Mouse (Mus musculus): Measurements from ENCODE around the gene Vps52. TPM values are rescaled to one million over a fixed set of nuclear protein-coding genes. Genes with fewer than 3 reads are reported as not detected.

The Vps52 gene
- polyA plus RNA-seq, 1 experiment, result 24.4 TPM

DNA sequence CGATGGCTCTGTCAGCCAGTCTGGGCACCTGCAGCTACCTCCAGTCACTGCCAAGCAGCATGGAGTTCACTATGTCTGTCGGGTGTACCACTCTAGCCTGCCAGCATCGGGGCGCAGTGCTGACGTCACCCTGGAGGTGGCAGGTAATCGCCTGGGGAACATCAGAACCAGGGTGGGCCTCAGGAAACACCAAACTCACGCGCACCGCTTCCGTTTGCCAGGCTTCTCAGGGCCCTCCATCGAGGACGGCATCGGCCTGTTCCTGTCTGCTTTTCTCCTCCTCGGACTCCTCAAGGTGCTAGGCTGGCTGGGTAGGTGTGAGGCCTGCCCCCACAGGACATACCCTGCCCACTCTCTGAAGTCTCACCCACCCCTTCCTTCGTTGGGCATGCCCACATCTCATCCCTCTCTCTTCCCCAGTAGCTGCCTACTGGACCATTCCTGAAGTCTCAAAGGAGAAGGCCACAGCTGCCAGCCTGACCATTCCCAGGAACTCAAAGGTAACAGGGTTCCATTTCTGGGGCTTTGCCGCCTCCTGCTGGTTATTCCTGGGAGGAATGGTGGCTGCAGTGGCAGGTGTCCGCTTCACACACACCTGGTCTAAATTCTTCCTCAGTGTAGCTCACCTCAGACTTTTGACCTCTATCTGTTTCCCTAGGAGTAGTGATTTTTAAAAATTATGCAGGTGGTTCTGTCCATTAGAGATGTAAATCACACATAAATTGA, 29.2 kb upstream of the Vps52 start:
- H3K79me2 ChIP-seq (ENCODE audit: control insufficient read depth, insufficient read depth), result peaks cover 42% of the 10 kb centered on the region
- H3K79me3 ChIP-seq (ENCODE audit: low read depth), result peaks cover 5% of the 10 kb centered on the region
- no peaks in the 10 kb centered on the region for H3K27me3 ChIP-seq (ENCODE audit: control insufficient read depth, insufficient read depth, insufficient read length)
- TF ChIP-seq FOSL1 (IDR thresholded peaks at IDR 0.05; ENCODE audit: insufficient read depth, low read length, poor library complexity, severe bottlenecking) (no peak), CTCF (IDR thresholded peaks at IDR 0.05; ENCODE audit: control insufficient read depth, insufficient read depth, insufficient read length) (no peak), CEBPB (IDR thresholded peaks at IDR 0.05; ENCODE audit: low read depth) (no peak)
- no peak overlapping the region for H3K4me3 ChIP-seq (ENCODE audit: insufficient read depth, poor library complexity, severe bottlenecking)
- H3K36me3 ChIP-seq (ENCODE audit: control insufficient read depth, insufficient read depth), result peaks cover 21% of the 10 kb centered on the region
- no peak overlapping the region for H3ac ChIP-seq (ENCODE audit: control insufficient read depth, insufficient read length, low read depth)

- Histone ChIP-seq H3K4me3 (ENCODE audit: insufficient read depth, poor library complexity, severe bottlenecking) (peak overlapping the region; percentile 75), H3K79me2 (ENCODE audit: control insufficient read depth, insufficient read depth) (peaks cover 33% of the 10 kb centered on the region), H3K36me3 (ENCODE audit: control insufficient read depth, insufficient read depth) (peaks cover 17% of the 10 kb centered on the region), H3ac (ENCODE audit: control insufficient read depth, insufficient read length, low read depth) (peak overlapping the region; percentile 50), H3K27me3 (ENCODE audit: control insufficient read depth, insufficient read depth, insufficient read length) (no peaks in the 10 kb centered on the region), H3K79me3 (ENCODE audit: low read depth) (peaks cover 5% of the 10 kb centered on the region)
- no peak for TF ChIP-seq MYOD1 (IDR thresholded peaks at IDR 0.05; ENCODE audit: control insufficient read depth, insufficient read length, low read depth)
- TF ChIP-seq CTCF (IDR thresholded peaks at IDR 0.05; ENCODE audit: control insufficient read depth, insufficient read depth, insufficient read length), result no peak
- TF ChIP-seq CEBPB (IDR thresholded peaks at IDR 0.05; ENCODE audit: low read depth), result no peak
- no peak for TF ChIP-seq USF1 (IDR thresholded peaks at IDR 0.05; ENCODE audit: low read depth)
- no peak for TF ChIP-seq FOSL1 (IDR thresholded peaks at IDR 0.05; ENCODE audit: insufficient read depth, low read length, poor library complexity, severe bottlenecking)
- no peak for TF ChIP-seq MYOG (IDR thresholded peaks at IDR 0.05; ENCODE audit: control insufficient read depth, extremely low read depth, insufficient read length)
- TF ChIP-seq MAX (IDR thresholded peaks at IDR 0.05), result no peak
These were observed 27.2 kb upstream of the Vps52 start for GRCm38 (mm10) chr17:33928251-33928947.

DNA sequence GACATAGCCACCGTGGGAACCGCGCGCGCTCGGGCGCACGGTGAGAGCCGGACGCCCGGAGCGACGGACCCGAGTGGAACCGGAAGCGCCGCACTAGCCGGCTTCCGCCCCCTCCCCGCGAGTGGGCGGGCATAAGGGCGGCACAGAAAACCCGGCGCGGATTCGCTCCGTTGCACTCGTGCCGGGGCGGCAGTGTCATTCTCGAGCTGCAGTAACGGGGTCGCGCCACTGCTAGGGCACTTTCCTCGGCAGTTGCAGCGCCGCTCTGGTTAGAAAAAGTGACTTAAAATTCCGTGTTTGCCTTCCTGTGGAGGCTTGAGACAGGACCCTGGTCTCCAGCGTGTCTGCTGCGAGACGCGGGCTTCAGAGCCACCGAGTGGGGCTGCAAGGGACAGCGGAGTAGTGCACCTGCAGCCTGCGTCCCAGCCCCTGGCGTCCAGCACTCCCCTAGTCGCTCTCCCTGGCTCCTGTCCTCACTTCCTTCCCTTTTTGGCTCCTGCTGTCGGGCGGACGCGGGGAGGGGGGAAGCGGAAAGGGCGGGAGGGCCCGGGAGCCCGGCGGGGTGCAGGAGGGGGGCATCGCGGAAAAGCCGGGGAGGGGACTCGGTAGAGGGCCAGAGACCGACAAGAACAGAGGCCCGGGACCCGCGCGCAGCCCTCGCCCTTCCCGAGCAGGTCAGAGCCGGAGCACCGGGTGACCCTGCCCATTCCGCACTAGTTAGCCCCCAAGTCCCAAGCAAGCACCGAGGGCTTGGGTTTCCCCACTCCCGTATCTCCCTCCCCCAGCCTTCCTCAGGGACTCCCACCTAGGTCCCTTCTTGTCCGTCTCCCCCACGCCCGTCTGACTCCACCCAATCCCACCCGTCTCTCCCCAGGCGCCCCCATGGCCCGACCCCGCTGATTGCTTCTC, 26.0 kb upstream of the Vps52 start, which contains the start of gene Rgl2:
Gene Rgl2 (plus strand): TSS at position 173 of the 909 bp plus-strand sequence.
- peak within 1 kb of the TSS; percentile 75 for H3K4me3 ChIP-seq (ENCODE audit: insufficient read depth, poor library complexity, severe bottlenecking)
- TF ChIP-seq MAX (IDR thresholded peaks at IDR 0.05) (peak; percentile 39), USF1 (IDR thresholded peaks at IDR 0.05; ENCODE audit: low read depth) (no peak)
- H3ac ChIP-seq (ENCODE audit: control insufficient read depth, insufficient read length, low read depth), result peak within 1 kb of the TSS; percentile 76
- peaks cover 17% of the 10 kb centered on the region for H3K36me3 ChIP-seq (ENCODE audit: control insufficient read depth, insufficient read depth)
- peaks cover 33% of the 10 kb centered on the region for H3K79me2 ChIP-seq (ENCODE audit: control insufficient read depth, insufficient read depth)
- no peaks in the 10 kb centered on the region for H3K27me3 ChIP-seq (ENCODE audit: control insufficient read depth, insufficient read depth, insufficient read length)
- peaks cover 5% of the 10 kb centered on the region for H3K79me3 ChIP-seq (ENCODE audit: low read depth)

- H3K27me3 ChIP-seq (ENCODE audit: control insufficient read depth, insufficient read depth, insufficient read length), result no peaks in the 10 kb centered on the region
- H3K36me3 ChIP-seq (ENCODE audit: control insufficient read depth, insufficient read depth), result peaks cover 10% of the 10 kb centered on the region
- TF ChIP-seq MYOG (IDR thresholded peaks at IDR 0.05; ENCODE audit: control insufficient read depth, extremely low read depth, insufficient read length) (no peak), MYOD1 (IDR thresholded peaks at IDR 0.05; ENCODE audit: control insufficient read depth, insufficient read length, low read depth) (no peak)
- peaks cover 33% of the 10 kb centered on the region for H3K79me2 ChIP-seq (ENCODE audit: control insufficient read depth, insufficient read depth)
- peaks cover 4% of the 10 kb centered on the region for H3K79me3 ChIP-seq (ENCODE audit: low read depth)
- peak overlapping the region; percentile 75 for H3K4me3 ChIP-seq (ENCODE audit: insufficient read depth, poor library complexity, severe bottlenecking)
- H3ac ChIP-seq (ENCODE audit: control insufficient read depth, insufficient read length, low read depth), result peak overlapping the region; percentile 76
These were observed 25.1 kb upstream of the Vps52 start for GRCm38 (mm10) chr17:33930280-33931158.

- Histone ChIP-seq H3K27me3 (ENCODE audit: control insufficient read depth, insufficient read depth, insufficient read length) (no peaks in the 10 kb centered on the region), H3ac (ENCODE audit: control insufficient read depth, insufficient read length, low read depth) (no peak overlapping the region), H3K4me3 (ENCODE audit: insufficient read depth, poor library complexity, severe bottlenecking) (peak overlapping the region; percentile 6), H3K79me2 (ENCODE audit: control insufficient read depth, insufficient read depth) (peaks cover 33% of the 10 kb centered on the region), H3K36me3 (ENCODE audit: control insufficient read depth, insufficient read depth) (peaks cover 7% of the 10 kb centered on the region), H3K79me3 (ENCODE audit: low read depth) (peaks cover 4% of the 10 kb centered on the region)
- TF ChIP-seq USF1 (IDR thresholded peaks at IDR 0.05; ENCODE audit: low read depth) (no peak), MYOG (IDR thresholded peaks at IDR 0.05; ENCODE audit: control insufficient read depth, extremely low read depth, insufficient read length) (no peak), FOSL1 (IDR thresholded peaks at IDR 0.05; ENCODE audit: insufficient read depth, low read length, poor library complexity, severe bottlenecking) (no peak), MYOD1 (IDR thresholded peaks at IDR 0.05; ENCODE audit: control insufficient read depth, insufficient read length, low read depth) (no peak), MAX (IDR thresholded peaks at IDR 0.05) (no peak), CEBPB (IDR thresholded peaks at IDR 0.05; ENCODE audit: low read depth) (no peak), CTCF (IDR thresholded peaks at IDR 0.05; ENCODE audit: control insufficient read depth, insufficient read depth, insufficient read length) (no peak)
These were observed 24.3 kb upstream of the Vps52 start for GRCm38 (mm10) chr17:33931159-33931866.
